Mouse (Mus musculus) midbrain, embryonic 13.5 days (tissue): ENCODE data around the gene Itgb6. TPM values are rescaled to one million over a fixed set of nuclear protein-coding genes. Genes with fewer than 3 reads are reported as not detected.

Experiments
- ATAC-seq: fragments of 200-750 bp; cut with Nextera tagmentation; 2 replicates; pipeline ENCODE4 v1.8.0; 2017; ENCODE audit warnings: mild to moderate bottlenecking, moderate TSS enrichment, moderate library complexity
- H3K27ac ChIP-seq: fragments of 300-500 bp; sonication (generic); 2 replicates; pipeline ENCODE4 v1.5.1; 2015; ENCODE audit warnings: inconsistent platforms, mild to moderate bottlenecking, moderate library complexity
- H3K27me3 ChIP-seq: fragments of 300-500 bp; sonication (generic); 2 replicates; pipeline ENCODE4 v1.6.1; 2015; ENCODE audit warnings: mild to moderate bottlenecking, inconsistent platforms
- H3K36me3 ChIP-seq: fragments of 300-500 bp; sonication (generic); 2 replicates; pipeline ENCODE4 v1.6.1; 2015; ENCODE audit warnings: mild to moderate bottlenecking, inconsistent platforms
- H3K4me1 ChIP-seq: fragments of 300-500 bp; sonication (generic); replicated peaks from 2 replicates; pipeline ENCODE4 v1.6.1; 2015; ENCODE audit warnings: inconsistent platforms
- H3K4me2 ChIP-seq: fragments of 300-500 bp; sonication (generic); replicated peaks from 2 replicates; pipeline ENCODE4 v1.6.1; 2015; ENCODE audit warnings: moderate library complexity, mild to moderate bottlenecking, inconsistent platforms
- H3K4me3 ChIP-seq: fragments of 300-500 bp; sonication (generic); replicated peaks from 2 replicates; pipeline ENCODE4 v1.5.1; 2015; ENCODE audit warnings: mild to moderate bottlenecking, inconsistent platforms
- H3K9ac ChIP-seq: fragments of 300-500 bp; sonication (generic); replicated peaks from 2 replicates; pipeline ENCODE4 v1.6.1; 2015; ENCODE audit warnings: mild to moderate bottlenecking, inconsistent platforms
- H3K9me3 ChIP-seq: fragments of 300-500 bp; sonication (generic); 2 replicates; pipeline ENCODE4 v1.6.1; 2016; ENCODE audit warnings: mild to moderate bottlenecking, inconsistent platforms
- WGBS: fragments of 180-500 bp; shearing (Covaris S2); methylation state at CpG from one replicate; pipeline ENCODE4 v1.1.7; 2015; 5-methylcytosine and 5-hydroxymethylcytosine counted together
- polyA plus RNA-seq: library from polyadenylated mRNA; unstranded; fragments of >200 nt; fragmentation: Nextera tagmentation; extraction: Ambion mirVana; gene quantifications from 2 replicates; pipeline ENCODE4 v1.2.1, GENCODE M21; 2015

Gene Itgb6
- polyA plus RNA-seq, result not detected in 2 replicates

DNA sequence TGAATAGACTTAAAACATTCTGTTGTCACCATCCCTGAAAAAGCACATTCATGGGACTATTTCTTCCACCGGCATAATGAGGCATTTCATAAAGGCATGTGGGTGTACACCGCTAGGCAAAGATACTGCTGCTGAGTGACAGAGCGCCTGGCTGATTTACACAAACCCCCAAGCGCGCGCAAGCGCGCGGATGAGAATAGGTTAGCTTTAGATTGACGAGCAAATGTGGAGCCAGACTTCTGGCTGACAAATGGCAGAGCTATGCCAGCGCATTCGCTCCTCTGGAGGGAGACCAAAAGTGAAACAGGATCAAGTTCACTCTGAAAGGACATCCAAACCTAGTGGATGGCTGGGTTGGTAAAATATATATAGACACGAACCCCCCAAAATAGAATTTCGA, at the start of gene Itgb6:
Gene Itgb6 (minus strand): TSS at position 130 of the 400 bp plus-strand sequence.
- 60% methylated on average over 14 of the region's 14 CpGs for WGBS
- Histone ChIP-seq H3K27me3 (0 out of 2 replicates have a peak, but pooled peaks cover 3% of the 10 kb centered on the region), H3K4me1 (no peaks in the 10 kb centered on the region), H3K9ac (no peak within 1 kb of the TSS), H3K36me3 (no peaks in the 10 kb centered on the region), H3K9me3 (no peaks in the 10 kb centered on the region), H3K27ac (no peak within 1 kb of the TSS), H3K4me2 (0 out of 2 replicates have a peak within 1 kb of the TSS, but pooled peaks have one; percentile 1), H3K4me3 (no peak within 1 kb of the TSS)
- 0 out of 2 replicates have a peak, but pooled peaks have one; percentile 60 for ATAC-seq

DNA sequence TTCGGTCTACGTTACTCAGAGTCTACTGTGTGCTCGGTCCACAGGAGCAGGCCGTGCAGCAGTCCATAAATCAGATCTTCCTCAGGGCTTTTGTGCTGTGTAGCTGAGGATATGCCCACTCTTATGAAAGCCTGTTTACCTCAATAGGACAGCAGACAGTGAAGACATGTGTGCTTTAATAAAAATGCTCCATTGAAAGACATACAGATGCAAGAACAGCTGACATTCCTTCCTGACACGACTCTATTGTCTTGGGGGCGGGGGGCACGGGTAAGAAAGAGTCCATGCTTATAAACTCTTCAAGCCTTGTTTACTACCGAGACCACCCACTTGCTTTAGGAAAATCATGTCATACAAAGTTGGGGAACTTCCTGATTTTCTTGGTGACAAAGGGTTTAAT, 44.0 kb upstream of the Itgb6 start:
- 76% methylated on average over 8 of the region's 8 CpGs for WGBS
- Histone ChIP-seq H3K4me2 (no peak overlapping the region), H3K9me3 (0 out of 2 replicates have a peak, but pooled peaks cover 6% of the 10 kb centered on the region), H3K4me3 (no peak overlapping the region), H3K27ac (no peak overlapping the region), H3K27me3 (0 out of 2 replicates have a peak, but pooled peaks cover 6% of the 10 kb centered on the region), H3K9ac (no peak overlapping the region), H3K36me3 (peaks cover 11% of the 10 kb centered on the region), H3K4me1 (no peaks in the 10 kb centered on the region)
- ATAC-seq, result no peak

DNA sequence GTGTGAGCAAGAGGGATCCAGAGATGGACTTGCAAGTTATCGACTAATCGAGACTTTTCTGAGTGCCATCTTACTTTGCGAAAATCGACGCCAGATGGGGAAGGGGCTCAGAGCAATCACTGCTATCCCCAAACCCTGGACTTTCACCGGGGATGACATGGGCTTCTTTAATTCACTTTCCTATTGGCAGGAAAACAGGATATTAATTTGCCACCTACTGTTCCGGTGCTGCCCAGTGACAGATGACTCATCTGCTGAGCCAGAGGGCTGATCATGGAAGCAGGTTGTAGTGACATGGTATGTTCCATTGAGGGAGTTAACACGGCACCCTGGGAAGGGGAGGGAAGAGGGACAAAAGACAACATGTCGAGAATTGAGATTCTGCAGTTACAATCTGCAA, 33.8 kb upstream of the Itgb6 start:
- Histone ChIP-seq H3K27me3 (no peaks in the 10 kb centered on the region), H3K4me3 (no peak overlapping the region), H3K9me3 (no peaks in the 10 kb centered on the region), H3K36me3 (0 out of 2 replicates have a peak, but pooled peaks cover 7% of the 10 kb centered on the region), H3K27ac (no peak overlapping the region), H3K4me2 (no peak overlapping the region), H3K4me1 (no peaks in the 10 kb centered on the region), H3K9ac (no peak overlapping the region)
- WGBS, result 81% methylated on average over 9 of the region's 9 CpGs
- no peak for ATAC-seq

DNA sequence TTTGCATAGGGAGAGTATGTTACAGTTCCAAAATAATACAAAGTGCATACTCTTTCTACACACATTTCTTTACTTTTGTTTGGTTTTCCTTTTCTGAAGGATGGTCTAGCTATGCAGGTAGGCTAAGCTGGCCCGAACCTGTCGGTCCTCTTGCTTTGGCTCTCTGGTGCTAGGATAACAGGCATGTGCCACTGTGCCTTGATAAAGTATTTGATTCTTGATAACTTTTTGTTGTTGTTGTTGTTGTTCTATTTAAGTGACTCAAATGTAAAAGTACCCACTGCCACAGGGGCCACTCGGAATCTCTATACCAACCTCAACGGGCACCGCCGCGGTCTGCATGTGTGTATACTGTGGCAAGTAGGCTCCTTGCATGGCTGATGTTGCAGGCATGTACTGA, 32.7 kb upstream of the Itgb6 start:
- Histone ChIP-seq H3K4me2 (no peak overlapping the region), H3K36me3 (0 out of 2 replicates have a peak, but pooled peaks cover 7% of the 10 kb centered on the region), H3K27ac (no peak overlapping the region), H3K4me1 (no peaks in the 10 kb centered on the region), H3K27me3 (no peaks in the 10 kb centered on the region), H3K9me3 (no peaks in the 10 kb centered on the region), H3K4me3 (no peak overlapping the region), H3K9ac (no peak overlapping the region)
- no peak for ATAC-seq
- 98% methylated on average over 7 of the region's 7 CpGs for WGBS

DNA sequence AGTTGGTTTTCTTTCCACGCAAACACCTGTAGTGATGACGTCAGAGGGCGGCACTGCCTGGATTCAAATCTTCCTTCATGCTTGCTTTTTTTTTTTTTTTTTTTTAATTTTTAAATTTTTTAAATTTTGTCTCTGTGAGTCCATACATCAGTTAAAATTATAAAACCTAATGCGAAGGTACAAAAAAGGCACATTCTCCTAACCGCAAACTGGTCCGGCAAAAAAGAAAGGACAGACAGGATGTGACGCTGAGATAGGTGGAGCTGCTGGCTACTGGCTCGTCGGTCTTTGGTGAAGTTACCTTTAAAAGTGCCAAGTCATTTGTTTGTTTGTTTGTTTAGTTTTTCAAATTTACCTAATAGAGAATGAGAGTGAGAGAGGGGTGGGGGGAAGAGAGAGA, 28.8 kb upstream of the Itgb6 start:
- H3K4me1 ChIP-seq, result no peaks in the 10 kb centered on the region
- H3K36me3 ChIP-seq, result 0 out of 2 replicates have a peak, but pooled peaks cover 7% of the 10 kb centered on the region
- no peak for ATAC-seq
- H3K9ac ChIP-seq, result no peak overlapping the region
- WGBS, result 95% methylated on average over 9 of the region's 9 CpGs
- H3K9me3 ChIP-seq, result no peaks in the 10 kb centered on the region
- no peaks in the 10 kb centered on the region for H3K27me3 ChIP-seq
- no peak overlapping the region for H3K4me3 ChIP-seq
- H3K27ac ChIP-seq, result no peak overlapping the region
- no peak overlapping the region for H3K4me2 ChIP-seq

DNA sequence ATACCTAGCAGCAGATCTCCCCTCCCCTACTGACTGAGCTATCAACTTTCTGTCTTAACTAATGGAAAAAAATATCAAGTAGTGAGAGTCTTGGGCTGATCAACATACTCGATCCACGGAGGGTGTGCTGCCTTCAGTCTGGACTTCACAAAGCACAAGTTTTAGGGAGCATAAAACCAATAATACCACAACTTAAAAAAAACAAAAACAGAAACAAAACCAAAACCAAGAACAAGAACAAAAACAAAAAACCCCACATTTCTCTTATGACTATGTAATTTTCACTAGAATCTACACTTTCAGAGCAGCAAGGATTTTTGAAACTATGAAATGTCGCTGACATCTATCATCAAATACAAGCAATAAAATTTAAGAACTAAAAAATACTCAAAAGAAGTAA, 28.1 kb upstream of the Itgb6 start:
- no peak for ATAC-seq
- H3K27me3 ChIP-seq, result no peaks in the 10 kb centered on the region
- no peak overlapping the region for H3K4me3 ChIP-seq

DNA sequence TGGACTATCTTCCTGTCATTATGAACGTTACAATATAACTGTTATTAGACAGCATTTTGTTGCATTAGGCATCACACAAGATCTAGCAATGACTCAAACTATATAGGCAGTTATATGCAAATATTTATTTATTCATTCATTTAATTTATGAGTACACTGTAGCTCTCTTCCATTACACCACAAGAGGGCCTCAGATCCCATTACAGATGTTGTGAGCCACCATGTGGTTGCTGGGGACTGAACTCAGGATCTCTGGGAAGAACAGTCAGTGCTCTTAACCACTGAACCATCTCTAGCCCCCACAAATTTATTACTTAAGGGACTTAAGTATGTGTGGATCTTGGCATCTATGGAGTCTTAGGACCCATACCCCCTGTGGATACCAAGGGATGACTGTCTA, 26.1 kb upstream of the Itgb6 start:
- no peaks in the 10 kb centered on the region for H3K9me3 ChIP-seq
- no peaks in the 10 kb centered on the region for H3K27me3 ChIP-seq
- H3K4me1 ChIP-seq, result no peaks in the 10 kb centered on the region
- H3K36me3 ChIP-seq, result no peaks in the 10 kb centered on the region
- no peak overlapping the region for H3K9ac ChIP-seq
- no peak overlapping the region for H3K4me2 ChIP-seq
- 95% methylated on average over 1 of the region's 1 CpGs for WGBS
- no peak overlapping the region for H3K4me3 ChIP-seq
- ATAC-seq, result no peak
- H3K27ac ChIP-seq, result no peak overlapping the region

More for the DNA sequence above, 28.1 kb upstream of the Itgb6 start:
- Histone ChIP-seq H3K36me3 (0 out of 2 replicates have a peak, but pooled peaks cover 3% of the 10 kb centered on the region), H3K9ac (no peak overlapping the region), H3K27ac (no peak overlapping the region), H3K9me3 (no peaks in the 10 kb centered on the region), H3K4me1 (no peaks in the 10 kb centered on the region), H3K4me2 (no peak overlapping the region)
- 89% methylated on average over 3 of the region's 3 CpGs for WGBS

DNA sequence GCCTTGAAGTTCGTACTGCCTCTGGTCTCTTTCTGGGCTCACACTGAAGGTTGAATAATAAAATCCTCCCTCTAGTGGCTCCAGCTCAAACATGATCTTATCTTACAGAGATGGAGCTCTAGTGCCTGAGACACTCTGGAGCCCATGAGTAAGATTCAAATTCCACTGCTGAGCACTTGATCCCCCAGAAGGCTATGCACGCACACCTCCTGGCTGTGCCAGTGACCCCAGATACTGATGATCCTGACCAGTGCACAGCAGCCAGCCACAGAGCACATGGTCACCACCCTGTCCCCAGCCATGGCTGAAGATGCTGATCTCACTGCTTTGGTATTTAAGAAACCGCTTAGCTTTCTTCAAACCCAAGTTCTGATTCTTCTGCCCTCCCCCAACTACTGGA, 25.1 kb upstream of the Itgb6 start:
- Histone ChIP-seq H3K4me3 (no peak overlapping the region), H3K27ac (no peak overlapping the region), H3K4me2 (no peak overlapping the region), H3K27me3 (no peaks in the 10 kb centered on the region), H3K9me3 (no peaks in the 10 kb centered on the region), H3K36me3 (no peaks in the 10 kb centered on the region), H3K9ac (no peak overlapping the region), H3K4me1 (no peaks in the 10 kb centered on the region)
- no peak for ATAC-seq
- WGBS, result 83% methylated on average over 3 of the region's 3 CpGs

DNA sequence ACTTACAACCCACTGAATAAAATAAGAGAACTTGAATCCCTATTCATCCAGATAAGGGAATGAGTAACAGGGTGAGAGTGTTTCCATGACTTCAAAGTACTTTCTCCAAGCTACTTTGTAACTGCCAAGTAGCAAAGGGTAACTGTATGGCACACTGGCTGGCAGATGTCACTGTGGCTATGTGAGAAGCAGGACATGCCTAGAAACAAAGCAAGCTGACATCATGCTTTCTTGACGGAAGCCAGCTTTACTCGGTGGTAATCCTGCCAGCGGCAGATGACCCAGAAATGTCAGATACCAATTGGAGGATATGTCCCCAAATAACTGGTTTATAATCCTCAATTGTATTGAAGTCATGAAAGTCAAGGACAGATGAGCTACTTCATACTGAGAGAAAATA, 22.2 kb upstream of the Itgb6 start:
- no peaks in the 10 kb centered on the region for H3K9me3 ChIP-seq
- H3K27me3 ChIP-seq, result no peaks in the 10 kb centered on the region
- H3K36me3 ChIP-seq, result no peaks in the 10 kb centered on the region
- no peak overlapping the region for H3K27ac ChIP-seq
- no peak overlapping the region for H3K9ac ChIP-seq
- H3K4me1 ChIP-seq, result no peaks in the 10 kb centered on the region
- ATAC-seq, result no peak
- no peak overlapping the region for H3K4me3 ChIP-seq
- 37% methylated on average over 3 of the region's 3 CpGs for WGBS
- no peak overlapping the region for H3K4me2 ChIP-seq

DNA sequence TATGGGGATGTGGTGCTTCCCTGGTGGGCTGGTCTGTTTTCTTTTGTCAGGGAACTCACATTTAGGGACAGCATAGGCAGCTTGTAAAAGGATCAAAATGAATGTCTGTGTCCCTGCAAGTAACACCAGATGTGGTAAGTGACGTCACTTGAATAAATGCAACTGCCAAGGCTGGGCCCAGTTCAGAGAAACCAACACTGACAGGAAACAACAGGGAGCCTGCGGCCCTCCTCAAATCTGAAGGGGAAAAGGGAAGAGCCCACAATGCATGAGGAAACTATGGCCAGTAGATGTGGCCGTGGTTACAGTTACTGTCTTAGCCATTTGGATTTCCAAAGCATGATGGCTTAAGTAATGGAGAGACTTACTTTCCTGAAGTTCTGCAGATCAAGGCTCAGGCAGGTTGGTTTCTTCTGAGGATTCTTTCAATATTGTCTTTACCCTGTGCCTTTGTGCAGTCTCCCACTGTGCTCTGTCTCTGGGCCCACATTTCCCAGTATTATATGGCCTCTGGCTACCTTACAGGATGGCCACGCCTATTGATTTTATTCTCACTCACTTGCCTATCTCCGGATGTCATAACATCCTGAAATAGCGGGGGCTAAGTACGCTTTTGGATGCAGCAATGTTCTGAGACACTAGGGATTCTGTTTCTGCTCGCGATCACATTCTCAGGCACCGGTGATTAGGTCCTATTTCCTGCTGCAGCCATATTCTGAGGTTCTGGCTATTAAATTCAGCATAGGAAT, 17.1 kb upstream of the Itgb6 start:
- ATAC-seq, result no peak

DNA sequence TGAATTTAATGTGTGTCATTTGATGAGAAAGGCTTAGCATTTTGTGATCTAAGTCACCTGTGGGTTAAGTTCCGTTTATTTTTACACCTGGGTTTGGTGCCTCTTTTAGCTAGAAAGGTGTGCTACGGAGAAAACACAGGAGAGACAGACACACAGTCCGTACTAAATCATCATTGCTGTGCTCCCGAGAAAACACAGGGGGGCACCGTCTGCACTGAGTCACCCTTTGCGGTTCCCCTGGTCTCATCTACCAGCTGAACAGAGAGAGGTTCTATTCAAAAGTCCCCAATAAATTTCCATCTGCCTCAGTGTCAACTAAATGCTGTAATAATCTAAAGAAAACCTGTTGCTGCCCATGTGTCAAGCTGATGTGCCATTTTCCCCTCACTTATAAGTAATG, 8.5 kb upstream of the Itgb6 start:
- H3K36me3 ChIP-seq, result no peaks in the 10 kb centered on the region
- no peak overlapping the region for H3K27ac ChIP-seq
- H3K4me3 ChIP-seq, result no peak overlapping the region
- H3K4me2 ChIP-seq, result no peak overlapping the region
- ATAC-seq, result no peak
- no peak overlapping the region for H3K9ac ChIP-seq
- no peaks in the 10 kb centered on the region for H3K27me3 ChIP-seq
- 61% methylated on average over 6 of the region's 6 CpGs for WGBS
- H3K9me3 ChIP-seq, result no peaks in the 10 kb centered on the region
- peaks cover 4% of the 10 kb centered on the region; the same call in 1 of the 2 replicates for H3K4me1 ChIP-seq

More for the DNA sequence above, 17.1 kb upstream of the Itgb6 start:
- H3K27me3 ChIP-seq, result no peaks in the 10 kb centered on the region
- H3K4me1 ChIP-seq, result no peaks in the 10 kb centered on the region
- H3K9ac ChIP-seq, result no peak overlapping the region
- H3K36me3 ChIP-seq, result no peaks in the 10 kb centered on the region
- WGBS, result 84% methylated on average over 10 of the region's 10 CpGs
- no peak overlapping the region for H3K4me2 ChIP-seq
- H3K9me3 ChIP-seq, result no peaks in the 10 kb centered on the region
- no peak overlapping the region for H3K27ac ChIP-seq
- H3K4me3 ChIP-seq, result no peak overlapping the region

DNA sequence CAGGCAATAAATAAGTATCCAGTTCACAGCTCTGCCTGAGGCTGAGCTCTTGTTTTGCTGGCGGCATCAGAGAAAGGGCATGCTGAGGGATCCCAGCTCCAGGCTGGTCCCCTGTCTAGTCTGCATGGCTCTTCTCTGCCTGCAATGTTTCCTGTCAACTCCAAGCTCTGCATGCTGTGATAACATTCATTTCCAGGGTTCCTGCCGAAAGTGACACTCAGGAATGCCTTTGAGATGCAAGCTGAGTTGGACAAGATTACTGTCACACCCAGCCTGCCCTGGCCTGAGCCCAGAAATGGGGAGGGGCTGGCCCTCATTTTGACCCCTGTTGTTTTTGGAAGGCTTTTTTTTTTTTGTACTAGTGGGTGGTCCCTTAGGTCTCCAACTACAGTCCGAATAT, 7.6 kb upstream of the Itgb6 start:
- Histone ChIP-seq H3K9ac (no peak overlapping the region), H3K9me3 (no peaks in the 10 kb centered on the region), H3K27me3 (no peaks in the 10 kb centered on the region), H3K4me3 (no peak overlapping the region), H3K4me2 (no peak overlapping the region), H3K36me3 (no peaks in the 10 kb centered on the region), H3K4me1 (peaks cover 4% of the 10 kb centered on the region; the same call in 1 of the 2 replicates), H3K27ac (no peak overlapping the region)
- no peak for ATAC-seq
- 16% methylated on average over 3 of the region's 3 CpGs for whole genome bisulfite sequencing
